Mouse (Mus musculus): ENCODE results near the gene Cep83.
A peak's percentile ranks its signal among the peaks of the same experiment; 100 is the strongest.
"Not testable (repeated sequence)": the region's sequence is repeated elsewhere in the genome, so short reads cannot be mapped to it uniquely, and the experiment has no call there.

Cep83 gene

DNA sequence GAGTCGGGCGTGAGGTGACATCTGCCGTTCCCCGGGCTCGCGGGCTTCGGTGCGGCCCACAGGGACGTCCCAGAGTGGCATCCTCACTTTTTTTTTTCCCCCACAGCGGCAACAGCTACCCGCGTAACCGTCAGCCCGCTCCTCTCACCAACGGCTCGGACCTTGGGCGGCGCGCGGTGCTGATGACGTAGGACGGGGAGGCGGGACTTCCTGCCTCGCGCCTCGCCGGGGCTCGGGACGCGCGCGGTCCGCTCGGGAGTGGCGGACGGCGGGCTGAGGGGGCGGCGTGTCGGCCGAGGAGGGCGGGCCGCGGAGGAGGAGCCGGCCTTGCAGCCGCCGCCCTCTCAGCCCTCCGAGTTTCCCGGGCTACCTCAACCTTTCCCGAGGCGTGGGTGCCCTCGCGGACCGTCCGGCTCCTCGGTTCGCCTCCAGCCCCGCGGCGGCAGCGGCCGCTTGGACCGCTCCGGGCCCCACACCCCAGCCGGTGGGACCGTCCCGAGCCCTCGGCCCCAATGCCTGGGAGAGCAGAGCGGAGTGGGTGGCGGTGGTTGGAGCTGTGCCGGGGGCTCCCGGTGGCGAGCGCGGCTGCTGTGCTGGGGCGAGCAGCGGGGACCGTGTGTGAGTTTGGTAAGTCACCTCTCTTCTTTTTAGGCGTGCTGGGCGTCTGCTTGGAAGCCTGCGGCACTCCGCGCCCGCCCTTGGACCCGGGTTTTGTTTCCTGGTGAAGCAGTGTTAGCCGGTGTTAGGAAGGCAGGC lies at the start of gene Cep83:
Gene Cep83 (plus strand): TSS at position 235 of the 756 bp plus-strand sequence.
- DNase-seq: peak; percentile 92 to 93

DNA sequence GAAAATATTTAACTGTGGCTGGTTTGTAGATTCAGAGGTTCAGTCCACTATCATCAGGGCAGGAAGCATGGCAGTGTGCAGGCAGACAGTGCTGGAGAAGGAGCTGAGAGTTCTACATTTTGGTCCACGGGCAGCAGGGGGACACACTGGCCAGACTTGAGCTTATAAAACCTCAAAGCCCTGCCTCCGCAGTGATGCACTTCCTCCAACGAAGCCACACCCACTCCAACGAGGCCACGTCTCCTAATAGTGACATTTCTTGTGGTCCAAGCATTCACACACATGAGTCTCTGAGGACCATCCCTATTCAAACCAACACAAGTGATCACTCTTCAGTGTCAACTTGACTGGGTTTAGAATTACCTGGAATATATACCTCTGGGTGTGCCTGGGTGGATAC lies 49.2 kb upstream of the Cep83 start:
- DNase-seq: no peak

DNA sequence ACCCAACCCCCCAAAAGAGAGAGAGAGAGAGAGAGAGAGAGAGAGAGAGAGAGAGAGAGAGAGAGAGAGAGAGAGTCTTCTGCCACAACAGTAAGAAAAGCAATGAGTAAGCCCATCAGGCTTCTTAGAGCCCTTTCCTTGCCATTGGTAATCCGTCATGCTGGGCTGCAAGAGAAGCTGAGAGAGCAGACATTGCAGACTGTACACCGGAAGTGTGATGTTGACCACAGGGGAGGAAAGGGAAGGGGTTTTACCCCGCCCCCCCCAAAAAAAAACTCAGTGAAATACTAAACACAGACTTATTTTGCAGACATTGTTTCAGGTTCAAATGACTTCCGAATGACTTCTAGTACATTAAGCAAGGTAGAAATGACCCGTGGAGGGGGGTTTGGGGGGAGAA lies 48.4 kb upstream of the Cep83 start:
- no peak for DNase-seq

DNA sequence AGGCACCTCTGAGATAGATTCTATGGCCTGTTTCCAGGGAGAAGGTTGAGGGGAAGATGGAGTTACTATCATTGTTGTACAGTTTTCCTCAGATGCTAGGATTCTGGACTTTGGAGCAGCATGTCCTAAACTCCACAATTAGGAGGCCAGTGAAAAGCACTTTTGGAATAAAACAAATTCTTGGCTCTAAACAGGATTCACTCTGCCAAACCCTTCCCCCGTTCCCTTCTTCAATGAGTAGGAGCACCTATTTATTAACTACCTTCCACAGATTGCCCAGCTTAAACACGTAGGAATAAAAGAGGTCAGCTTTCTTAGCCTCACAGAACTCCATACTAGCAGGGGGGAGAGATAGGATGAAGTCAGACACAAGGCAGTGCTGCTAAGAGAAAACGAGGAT lies 24.4 kb upstream of the Cep83 start:
- no peak for DNase-seq

DNA sequence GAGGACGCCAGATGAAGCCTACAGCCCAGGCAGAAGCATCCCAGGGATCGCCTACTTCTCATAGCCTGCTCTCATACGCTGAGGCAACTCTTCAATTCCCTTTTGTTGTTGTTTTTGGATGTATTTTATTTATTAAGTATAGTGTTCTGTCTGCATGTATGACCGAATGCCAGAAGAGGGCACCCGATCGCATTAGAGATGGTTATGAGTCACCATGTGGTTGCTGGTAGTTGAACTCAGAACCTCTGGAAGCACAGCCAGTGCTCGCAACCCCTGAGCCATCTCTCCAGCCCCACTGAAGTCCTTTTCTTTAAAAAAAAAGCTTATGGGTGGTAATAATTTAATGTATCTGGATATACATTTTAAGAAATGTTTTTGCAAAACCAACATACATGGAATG lies 24.0 kb upstream of the Cep83 start:
- DNase-seq: no peak

DNA sequence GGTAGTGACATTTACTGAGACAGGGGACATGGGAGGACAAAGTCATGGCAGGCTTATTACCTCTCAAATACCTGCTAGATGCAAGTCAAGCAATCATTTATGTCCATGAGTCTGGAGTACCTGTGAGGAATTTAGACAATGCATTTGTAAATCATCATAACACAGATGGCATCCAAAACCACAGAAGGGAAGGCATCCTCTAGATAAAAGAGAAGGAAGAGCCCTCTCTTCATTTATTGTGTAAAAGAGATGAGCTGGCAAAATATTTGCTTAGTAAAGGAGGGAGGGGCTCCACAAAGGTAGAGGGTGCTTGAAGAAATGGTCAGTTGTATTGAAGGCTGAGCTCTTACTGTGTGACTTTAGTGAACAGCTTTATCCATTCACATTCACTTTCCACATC lies 20.3 kb upstream of the Cep83 start:
- no peak for DNase-seq

DNA sequence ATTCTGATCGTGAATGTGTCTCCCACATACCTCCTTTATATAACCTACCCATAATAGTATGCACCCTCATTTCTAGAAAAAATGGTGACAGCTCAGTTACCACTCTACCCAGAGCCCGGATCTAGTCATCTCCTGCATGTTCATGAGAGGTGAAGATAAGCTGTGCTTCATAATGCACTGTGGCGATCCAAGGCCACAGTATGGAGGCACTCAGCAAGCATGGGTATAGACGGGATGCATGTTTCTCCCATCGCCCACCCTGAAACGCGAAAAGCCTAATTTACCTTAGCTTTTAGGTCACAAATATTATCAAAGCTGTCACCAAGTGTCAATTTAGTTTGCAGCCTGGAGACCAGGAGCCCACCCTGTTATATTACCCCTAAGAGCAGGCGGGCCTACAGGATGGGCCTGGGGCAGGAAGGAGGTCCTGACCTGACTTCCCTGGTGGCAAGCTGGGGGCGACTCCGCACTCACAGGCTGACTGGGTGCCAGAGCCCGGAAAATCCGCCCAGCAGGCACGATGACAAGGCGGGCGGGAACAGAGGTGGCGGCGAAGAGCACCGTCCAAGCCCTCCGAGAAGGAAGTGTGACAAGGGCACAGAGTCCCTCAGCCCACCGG lies 544 bp upstream of the Cep83 start:
- DNase-seq: no peak

DNA sequence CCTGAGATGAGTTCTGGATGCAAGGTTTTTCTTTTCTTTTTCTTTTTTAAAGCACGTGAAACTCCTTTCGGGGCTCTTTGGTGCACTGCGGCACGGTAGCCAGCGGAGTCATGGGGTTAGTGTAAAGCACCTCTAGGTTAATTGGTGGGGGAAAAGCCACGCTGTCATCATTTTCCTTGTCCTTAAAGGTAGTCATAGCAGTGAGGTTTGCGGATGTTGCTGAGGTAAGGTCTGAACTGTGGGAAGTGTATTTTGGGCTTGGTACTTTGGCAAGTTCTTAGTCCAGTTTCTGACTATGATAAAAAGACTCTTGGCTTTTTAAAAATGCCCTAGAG lies 689 bp downstream of the Cep83 start:
- no peak for DNase-seq

DNA sequence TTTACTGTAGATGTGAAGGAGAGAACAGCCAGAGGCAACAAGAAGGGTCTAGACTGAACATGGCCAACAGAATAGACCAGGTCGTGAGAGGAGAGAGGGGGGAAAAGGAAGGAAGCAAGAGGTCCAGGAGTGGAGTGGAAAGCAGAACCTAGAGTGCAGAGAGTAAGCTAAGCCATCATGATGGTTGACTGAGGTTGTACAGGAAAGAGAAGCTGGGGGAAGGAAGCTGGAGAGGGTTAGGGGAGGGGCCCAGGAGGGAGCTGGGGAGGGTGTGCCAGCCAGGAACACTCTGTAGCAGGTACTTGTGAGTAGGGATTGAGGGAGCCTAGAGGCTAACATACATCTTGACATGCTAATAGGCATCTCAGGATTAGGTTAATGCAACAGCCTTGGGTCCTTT lies 1.9 kb downstream of the Cep83 start:
- no peak for DNase-seq

DNA sequence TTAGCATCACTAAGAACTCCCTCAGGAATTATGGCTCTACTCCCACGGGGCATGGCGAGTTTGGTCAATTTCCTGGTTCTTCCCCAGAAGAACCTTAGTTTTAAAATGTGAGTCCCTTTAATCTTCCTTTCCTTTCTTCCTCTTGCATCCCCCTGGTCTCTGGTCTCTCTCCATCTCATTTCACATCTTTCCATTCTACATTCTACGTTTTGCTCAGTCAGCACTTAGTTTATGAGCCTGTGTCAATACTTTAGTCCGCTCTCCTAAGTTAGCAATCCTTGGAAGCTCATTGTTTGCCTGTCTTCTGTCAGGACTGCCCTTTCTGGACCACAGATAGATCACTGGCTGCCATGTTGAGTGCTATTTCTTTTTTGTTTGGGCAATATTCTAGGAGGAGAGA lies 3.7 kb downstream of the Cep83 start:
- DNase-seq: no peak

DNA sequence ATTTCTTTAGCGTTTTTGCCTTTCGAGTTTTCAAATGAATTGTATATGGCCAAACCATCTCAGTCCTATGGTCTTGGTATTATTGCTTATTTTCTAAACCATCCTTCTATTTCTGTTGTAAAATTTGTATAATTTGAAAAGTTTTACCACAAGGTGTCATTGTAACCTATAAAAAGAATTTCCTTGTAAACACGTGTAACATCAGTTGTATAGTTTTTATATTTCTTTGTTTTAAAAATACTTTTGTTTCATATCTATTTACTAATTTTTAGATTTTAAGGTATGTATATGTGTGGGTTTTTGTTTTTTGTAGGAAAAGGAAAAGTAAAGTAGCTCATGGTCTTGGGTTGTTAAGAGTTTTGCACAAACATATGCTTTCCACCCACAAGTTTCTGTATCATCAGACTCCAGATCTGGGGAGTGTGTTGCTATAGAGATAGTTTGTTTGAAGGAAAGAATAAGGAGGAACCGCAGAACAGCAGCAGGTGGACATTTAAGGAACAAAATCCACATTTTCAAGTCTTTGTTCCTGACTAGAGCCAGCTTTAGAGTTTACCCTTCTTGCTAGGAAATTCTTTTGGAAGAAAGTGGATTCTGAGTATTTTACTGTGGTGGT lies 17.3 kb downstream of the Cep83 start:
- no peak for DNase-seq

DNA sequence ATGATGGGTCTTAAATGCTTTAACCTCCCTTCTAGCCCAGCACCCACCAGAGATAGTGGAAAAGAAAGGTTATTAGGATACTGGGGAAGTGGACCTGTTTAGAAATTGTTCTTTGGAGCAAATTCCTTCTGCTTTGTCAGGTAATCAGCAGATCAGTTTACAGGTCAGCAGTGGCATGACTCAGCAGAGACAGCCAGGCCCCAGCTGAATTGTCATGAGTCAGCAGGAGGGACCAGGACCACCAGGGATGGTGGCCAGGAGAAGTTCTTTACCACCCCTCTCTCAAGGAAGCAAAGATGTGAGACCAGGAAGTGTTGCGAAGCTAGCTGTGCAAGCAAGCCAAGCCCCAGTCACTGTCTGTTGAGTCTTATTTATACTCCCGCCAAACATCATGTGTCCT lies 18.2 kb downstream of the Cep83 start:
- no peak for DNase-seq

DNA sequence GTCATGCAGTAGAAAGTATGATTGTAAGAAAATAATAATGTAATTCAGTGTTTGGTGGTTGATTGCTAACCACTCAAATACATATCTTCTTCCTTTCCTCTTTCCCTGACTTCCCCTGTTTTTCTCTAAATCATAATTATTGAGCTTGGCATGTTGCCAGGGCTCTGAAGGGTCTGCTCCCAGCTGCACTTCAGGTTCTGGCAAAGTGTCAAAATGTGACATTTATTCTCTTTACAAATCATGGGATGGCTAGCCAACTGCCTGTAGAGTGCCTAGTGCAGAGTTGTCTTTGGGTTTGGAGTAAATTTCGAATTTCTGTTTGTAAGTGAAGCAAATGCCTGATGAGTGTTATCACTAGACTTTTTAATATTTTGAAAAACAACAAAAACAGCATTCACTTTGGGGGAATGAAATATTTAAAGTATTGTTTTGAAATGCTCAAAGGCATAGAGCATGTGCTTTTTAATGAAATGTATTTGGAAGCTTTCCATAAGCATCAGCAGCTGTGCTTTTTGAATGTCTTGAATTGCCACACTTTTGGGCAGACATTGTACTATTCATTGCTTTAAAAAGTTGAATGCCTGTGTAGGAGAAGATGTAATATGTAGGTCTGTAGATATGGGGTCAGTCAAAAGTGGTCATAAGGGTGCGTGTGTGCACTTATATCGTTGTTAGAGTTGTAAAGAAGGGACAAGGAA lies 21.3 kb downstream of the Cep83 start:
- DNase-seq: no peak

DNA sequence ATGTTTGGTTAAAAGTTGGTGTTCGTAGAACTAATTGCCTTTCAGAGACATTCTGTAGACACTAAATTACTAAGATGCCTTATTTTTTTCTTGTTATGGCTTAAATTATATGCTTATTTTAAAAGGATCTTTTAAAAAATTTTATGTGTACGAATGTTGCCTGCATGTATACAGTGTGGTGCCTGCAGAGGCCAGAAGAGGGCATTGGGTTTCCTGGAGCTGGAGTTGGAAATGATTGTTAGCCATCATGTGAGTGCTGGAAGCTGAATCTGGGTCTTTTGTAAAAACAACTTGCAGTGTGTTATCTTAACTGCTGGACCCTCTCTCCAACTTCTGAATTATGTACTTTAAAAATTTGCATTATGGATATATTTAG lies 21.9 kb downstream of the Cep83 start:
- DNase-seq: no peak

DNA sequence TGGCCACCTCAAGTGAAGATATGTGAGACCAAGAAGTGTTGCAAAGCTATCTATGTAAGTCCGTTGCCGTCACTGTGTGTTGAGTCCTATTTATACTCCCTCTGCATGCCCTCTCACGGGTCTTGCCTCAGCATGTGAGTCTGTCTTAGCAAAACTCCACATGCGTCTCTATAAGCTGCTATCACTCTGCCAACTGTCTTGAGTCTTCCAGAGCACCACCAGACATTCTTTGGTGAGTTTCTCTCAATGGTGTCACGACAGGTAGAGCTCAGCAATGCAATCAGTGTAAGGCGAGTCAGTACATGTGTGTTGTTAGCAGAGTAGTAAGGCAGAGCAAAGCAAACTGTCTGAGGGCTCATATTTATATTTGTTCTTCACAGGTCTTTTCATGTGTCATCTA lies 31.8 kb downstream of the Cep83 start:
- no peak for DNase-seq

DNA sequence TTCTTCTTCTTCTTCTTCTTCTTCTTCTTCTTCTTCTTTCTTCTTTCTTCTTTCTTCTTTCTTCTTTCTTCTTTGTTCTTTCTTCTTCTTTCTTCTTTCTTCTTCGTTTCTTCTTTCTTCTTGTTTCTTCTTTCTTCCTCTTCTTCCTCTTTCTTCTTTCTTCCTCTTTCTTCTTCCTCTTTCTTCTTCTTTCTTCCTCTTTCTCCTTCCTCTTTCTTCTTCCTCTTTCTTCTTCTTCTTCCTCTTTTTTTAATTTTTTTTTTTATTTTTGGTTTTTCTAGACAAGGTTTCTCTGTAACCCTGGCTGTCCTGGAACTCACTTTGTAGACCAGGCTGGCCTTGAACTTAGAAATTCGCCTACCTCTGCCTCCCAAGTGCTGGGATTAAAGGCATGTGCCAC lies 39.6 kb downstream of the Cep83 start:
- DNase-seq: not testable (repeated sequence)

DNA sequence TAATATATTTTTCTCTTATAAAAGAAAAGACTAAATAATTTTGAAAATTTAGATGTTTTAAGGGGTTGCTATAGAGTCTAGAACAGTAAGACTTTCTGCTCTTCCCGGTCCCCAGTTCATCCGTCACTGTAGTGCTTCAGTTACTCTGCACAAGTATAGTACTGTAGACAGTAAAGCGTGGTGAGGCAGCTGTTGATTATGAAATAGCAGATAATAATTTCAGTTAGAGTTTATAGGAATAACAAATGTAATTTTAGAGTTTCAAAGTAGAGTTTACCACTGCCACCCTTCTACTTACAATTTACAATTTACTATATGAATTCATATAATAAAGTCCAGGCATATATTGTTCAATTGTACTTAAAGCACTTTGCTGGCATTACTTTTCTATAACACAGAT lies 42.0 kb downstream of the Cep83 start:
- no peak for DNase-seq

DNA sequence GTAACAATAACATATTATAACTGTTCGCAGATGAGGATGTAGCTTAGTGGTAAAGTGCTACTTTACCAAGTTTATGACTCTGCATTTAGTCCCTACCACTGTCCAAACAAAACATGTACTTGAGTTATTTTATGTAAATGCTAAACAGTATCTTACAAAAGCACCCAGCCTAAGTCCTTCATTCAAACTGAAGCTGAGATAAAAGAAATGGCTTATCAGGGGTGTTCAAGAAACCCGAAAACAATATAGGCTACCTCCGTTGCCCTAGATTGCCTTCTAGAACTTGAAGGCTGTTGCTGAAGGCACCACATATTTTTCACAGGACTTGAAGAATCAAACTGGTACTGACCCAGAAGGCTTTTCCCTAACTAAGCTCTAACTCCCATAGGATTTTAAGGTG lies 46.4 kb downstream of the Cep83 start:
- no peak for DNase-seq

DNA sequence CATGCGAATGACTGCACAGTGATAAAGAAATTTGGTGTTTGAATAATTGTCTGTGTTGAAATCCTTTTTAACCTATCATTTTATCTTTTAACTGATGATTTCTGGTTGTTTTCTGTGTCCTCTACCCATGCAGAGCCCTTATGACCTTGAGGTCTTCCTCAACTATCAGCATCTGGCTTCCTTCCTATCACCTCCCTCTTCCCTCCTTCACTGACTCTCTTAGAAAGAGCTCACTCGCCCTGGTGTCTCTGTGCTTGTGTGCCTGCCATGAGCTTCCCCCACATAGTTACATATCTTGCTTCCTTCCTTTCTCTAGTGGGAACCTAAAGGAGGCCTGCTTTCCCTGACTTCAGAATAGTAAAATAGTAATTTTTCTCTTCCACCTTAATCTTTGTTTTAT lies 51.8 kb downstream of the Cep83 start:
- no peak for DNase-seq

DNA sequence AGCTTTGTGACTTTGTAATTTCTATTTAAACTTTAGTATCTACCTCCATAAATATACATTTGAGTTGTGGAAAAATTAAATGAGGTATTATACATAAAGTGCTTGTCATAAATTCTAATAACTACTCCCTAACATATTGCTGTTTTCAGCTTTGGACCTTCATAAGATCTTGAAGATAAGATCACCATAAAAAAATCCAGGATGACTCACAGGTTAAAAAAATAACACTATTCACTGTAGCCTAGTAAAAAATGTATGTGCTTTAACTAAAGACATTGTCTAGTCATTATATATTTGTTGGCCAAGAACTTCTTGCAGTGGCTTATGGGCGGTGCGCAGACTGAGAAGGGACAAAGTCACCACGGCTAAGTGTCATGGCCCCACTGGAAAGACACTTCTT lies 53.0 kb downstream of the Cep83 start:
- DNase-seq: no peak

DNA sequence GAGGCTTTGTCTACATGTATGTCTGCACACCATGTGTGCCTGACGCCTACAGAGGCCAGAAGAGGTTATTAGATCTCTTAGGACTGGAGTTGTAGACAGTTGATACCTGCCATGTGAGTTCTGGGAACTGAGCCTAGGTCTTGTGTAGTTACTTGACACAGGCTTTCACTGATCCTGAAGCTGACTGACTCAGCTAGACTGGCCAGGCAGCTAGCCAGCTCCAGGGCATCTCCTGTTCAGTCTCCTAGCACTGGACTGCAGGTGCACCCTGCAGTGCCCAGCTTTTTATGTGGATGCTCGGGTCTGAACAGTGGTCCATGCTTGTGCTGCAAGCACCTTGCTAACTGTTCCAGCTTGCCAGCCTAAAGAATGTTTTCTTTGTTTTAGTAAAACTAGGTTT lies 58.6 kb downstream of the Cep83 start:
- DNase-seq: no peak

DNA sequence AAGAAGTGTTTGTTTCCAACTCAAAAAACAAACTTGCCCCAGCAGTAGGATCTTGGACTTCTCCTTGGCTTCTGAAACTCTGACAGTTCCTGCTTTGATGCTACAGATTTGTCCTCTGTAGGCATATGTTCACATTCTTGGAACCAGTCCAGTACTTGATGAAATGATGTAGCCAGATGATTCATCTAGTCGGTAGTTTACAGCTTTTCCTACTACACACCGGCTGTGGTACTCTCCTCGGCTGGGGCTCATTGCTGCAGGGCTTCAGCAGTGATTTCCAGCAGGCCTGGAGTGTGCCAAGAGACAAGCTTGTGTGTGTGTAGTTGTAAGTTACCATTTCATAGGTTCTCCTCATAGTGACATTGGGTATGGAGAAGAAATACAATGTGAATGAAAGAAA lies 83.0 kb downstream of the Cep83 start:
- no peak for DNase-seq

DNA sequence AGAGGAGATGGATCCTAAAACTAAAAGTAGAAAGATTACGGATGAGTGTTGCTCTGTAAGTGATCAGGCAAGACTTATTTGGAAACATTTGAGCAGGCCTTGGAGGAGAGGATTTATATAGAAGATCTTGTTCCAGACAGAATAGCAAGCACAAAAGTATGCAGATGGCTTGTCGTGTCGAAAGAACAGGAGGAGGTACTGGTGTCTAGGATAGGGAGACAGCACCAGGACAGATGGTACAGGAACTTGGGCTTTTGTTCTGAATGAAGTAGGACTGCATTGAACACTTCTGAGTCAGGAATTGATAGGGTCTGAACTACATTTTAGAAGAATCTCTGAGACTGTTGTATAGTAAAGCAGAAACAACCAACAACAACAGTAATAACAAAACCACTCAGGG lies 89.1 kb downstream of the Cep83 start:
- no peak for DNase-seq

DNA sequence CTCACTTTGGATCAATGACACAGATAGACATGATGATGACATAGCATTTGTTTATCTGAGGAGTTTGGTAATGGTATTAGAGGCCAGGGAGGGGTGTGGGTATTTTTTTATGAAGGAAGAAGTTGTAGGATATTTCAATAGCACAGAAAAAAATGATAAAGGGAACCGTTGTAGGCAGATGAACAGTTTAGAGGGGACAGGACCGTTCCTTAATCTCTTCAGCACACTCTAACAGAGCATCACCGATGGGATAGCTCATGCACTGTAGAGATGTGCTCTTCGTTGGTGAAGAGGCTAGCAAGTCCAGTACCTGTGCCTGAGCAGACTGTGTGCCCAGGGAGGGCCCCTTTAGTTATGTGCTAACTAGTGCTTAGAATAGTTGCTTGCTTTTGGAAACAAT lies 90.9 kb downstream of the Cep83 start:
- DNase-seq: no peak
